Mouse (Mus musculus) ovary, postnatal 14 days (tissue): ENCODE data around the gene Med12l.
"Not testable (repeated sequence)": the region's sequence is repeated elsewhere in the genome, so short reads cannot be mapped to it uniquely, and the experiment has no call there.

ENCODE experiments used
- DNase-seq: peaks from one replicate; pipeline ENCODE4 v3.0.0; 2022; ENCODE audit warnings: low spot score

The Med12l gene

DNA sequence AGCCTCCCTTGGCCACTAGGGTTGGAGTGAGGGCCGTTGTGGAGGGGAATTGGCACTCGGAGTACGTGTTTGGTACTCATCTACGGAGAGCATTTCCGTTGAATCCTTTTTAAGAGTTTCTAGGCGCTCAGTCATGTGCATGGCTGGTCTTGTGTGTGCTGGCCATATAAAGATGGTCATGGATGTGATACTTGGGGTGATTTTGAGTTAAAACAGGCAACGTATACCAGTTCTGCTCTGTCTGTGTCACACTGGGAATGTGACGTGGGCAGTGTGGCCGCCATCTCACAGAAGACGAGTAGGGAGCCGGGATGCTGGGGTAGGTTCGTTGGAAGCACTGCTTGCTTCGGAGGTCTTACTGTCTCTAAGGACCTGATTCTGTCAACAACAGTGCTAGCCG lies 17.3 kb downstream of the Med12l start:
- DNase-seq = no peak

DNA sequence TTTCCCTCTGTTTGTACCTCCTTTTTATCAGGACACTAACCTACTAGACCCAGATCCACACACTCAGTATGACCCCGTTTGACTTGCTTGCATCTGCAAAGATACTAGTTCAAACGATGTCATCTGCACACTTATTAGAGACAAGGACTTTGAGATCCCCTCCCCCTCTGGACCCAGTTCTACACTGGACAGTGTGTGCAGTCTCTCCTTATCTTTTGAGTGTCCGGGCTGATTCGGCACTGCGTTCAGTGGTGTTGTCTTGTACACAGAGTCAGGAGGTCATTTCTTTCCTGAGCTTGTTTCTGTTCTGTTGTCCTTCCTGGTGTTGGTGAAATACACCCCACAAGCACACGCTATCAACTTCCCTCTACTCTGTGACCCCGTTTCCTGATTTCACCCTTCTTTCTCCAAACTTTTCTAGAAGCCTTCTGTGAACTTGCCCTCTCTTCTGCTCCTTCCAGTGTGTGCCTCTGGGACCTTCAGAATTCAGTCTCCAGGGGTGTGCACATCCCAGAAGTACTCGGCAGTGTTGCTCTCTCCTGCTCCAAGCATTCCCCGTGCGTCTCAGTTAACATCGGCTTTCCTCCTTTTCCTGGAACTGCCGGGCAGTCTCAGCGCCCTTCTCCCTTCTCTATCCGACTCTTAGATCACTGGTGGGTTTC lies 19.0 kb downstream of the Med12l start:
- DNase-seq = no peak

DNA sequence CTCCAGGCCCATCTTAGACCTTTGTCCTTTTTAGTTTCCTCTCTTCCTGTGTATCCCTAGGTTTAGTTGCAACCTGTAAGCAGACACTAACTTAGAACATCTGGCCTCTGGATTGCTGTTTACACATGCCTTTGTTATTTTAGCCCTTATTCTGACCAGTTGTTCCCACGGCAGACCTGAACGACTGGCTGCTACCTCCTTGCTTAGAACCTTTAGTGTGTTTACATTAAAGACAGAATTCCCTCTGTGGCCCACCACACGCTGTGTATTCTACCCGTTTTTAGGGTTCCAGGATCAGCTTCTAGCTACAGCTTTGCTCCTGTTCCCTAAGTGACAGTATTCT lies 19.5 kb downstream of the Med12l start:
- DNase-seq = no peak

DNA sequence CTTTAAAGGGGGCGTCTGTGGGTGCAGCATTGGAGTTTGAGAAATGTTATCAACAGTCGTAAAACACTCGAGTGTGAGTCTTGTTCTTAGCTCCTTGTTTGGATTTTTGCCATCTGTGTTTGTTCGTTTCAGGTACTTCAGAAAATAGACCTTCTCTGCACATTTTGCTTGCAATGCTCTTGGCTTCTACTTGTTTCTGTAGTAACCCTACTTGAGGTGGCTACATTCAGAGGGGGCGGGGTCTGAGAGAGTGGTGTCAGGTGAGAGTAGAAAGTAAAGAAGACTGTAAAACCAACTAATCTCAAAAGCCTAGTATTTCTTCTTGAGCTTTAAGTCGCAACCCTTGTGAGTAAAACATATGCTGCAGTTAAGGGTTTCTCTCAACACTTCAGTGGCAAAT lies 23.1 kb downstream of the Med12l start:
- DNase-seq = no peak

DNA sequence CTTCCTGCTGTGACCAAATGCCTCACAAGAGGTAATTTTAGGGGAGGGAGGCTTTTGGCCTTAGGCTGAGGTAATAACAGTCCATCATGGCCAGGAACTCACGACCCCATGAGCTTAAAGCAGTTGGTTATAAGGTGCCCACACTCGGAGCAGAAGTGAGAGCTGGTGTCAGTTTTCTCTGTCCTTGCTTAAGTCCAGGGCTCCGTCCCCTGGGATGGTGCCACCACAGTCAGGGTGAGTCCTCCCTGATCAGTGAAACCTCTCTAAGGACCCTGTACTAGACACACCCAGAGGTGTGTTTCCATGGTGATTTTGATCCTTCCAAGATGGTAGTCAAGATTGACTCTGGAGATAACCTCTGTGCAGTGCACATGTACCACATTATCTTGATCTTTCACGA lies 25.4 kb downstream of the Med12l start:
- no peak for DNase-seq

DNA sequence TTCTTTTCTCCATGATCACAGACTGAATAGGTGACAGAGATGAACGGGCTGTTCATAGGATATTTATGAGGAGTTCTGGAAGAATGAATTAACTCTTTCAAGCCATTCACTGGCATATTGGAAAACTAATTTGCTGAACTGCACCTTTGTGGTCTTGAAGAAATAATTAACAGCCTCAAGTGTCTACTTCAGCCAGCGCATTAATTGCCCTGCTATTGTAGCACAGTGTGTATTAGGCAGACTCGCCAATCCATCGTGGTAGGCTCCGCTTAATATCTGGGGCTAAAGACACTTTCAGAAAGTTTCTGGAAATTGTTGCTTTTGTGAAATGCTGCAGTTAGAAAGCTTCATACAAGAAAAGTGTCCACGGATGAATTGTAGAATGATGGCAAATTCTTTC lies 35.9 kb downstream of the Med12l start:
- DNase-seq = no peak

DNA sequence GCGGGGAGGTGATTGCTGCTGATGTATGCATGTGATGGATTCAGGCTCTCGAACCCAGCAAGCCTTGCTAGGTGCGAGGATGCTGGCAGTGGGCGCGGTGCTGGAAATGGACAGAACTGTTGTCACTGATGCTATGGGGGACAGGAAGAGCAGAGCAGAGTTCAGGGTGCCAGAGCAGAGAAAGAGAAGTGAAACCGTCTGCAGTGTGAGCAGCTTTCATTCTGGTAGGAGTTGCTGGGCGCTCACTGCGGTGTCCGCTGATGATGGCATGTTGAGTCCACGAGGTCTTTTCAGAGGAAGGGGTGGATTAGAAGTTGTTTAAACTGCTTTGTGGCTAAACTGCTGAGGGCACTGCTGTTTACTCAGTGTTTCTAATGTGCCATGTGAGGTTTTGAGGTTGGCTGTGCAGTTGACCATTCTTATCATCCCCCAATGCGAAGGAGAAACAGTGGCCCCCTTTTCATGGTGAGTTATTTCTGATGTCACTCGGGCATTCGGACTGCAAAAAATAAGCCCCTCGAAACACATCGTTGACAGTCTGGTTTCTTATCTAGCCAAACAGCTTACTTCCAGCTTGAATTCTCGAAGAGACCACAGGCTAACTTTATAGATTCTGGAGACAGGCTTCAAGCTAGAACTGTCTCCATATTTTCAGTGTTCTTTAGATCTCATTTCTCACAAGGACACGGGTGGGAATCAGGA lies 49.4 kb downstream of the Med12l start:
- no peak for DNase-seq

DNA sequence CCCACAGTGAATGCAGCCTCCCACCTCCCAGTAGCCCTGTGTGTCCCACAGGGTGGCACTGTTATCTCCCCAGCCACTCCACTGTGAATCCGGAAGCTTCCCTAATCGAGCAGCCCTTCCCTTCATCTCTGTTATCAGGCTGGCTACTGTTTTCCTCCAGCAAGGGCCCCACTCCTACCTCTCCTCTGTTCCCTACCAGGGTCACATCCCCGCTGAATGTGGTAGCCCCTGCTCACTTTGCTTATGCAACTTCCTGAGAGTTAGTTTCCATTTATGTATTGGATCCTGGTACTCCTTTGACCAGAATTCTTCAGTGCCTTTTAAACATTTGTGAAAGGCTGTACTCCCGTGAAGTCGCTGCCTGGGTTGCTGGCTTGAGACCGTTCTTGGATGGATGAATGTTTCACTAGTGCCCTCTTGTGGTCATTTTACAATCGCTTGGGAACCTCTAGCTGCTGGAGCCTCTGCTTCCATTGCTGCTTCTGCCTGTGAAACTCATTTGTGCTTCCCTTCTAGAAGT lies 53.5 kb downstream of the Med12l start:
- peak; percentile 69 for DNase-seq

DNA sequence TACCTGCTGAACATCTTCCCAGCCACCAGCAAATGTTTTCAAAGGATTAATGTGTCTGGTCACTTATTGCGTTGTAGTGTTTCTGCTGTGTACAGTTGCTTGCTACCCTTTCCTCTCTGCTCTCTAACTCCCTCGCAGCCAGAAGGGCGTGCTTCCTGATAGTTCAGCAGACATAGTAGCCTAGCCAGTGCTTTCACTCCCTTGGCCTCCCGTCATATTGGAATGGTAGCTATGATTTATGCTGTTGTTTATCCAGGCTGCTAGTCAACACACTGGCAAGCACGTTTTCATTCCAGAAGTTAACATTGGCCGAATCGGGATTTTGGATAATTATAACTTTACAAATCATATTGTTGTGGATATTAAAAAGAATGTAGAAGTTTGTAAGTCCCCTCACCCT lies 54.5 kb downstream of the Med12l start:
- no peak for DNase-seq

DNA sequence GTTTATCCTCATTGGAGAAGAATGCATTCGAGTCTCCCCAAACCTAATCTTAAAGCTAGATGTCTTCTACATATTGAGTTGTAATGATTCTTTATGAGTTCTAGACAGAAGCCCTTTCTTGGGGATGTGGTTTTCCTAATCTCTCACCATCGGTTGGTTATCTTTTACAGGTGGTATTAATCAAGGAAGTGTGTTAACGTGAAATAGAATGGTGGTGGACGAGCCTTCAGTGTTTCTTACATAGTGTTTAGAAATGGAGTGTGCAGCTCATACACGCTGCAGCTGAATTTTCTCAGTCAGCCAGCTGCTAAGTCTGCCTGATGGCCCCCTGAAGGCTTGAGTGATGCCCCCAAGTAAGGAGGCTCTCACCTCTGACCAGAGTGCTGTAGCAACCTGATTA lies 56.5 kb downstream of the Med12l start:
- DNase-seq = no peak

DNA sequence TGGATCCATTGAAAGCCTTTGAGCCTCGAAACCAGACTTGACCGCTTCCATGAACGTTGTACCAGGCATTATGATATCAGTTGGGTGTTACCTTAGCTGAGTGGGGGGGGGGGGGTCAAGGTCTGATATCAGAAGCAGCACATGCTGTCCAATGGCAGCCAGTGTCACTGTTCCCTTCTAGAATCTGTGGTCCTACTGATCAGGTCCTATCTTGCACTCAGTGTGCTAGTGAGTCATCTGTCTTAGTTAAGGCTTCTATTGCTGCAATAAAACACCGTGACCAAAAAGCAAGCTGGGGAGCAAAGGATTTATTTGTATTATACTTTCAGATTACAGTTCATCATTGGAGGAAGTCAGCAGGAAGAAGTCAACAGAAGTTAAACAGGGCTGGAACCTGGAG lies 57.8 kb downstream of the Med12l start:
- no peak for DNase-seq

DNA sequence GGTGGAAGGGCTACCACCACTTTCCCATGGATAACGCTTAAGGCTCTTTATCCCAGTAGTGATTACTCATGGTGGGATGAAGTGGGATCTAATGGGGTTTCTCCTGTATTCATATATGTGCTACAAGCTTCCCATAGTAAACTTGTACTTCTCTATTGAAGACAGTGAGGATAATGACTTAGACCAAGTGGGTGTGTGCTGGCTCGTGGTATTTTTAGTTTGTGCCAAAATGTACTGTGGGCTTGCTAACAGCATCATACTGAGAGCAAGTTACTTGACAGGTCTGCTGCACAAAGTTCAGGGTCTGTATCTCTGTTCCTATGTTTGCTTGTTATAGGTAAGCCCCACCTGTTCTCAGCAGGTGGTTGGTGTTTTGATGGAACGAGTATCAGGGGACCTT lies 60.3 kb downstream of the Med12l start:
- no peak for DNase-seq

DNA sequence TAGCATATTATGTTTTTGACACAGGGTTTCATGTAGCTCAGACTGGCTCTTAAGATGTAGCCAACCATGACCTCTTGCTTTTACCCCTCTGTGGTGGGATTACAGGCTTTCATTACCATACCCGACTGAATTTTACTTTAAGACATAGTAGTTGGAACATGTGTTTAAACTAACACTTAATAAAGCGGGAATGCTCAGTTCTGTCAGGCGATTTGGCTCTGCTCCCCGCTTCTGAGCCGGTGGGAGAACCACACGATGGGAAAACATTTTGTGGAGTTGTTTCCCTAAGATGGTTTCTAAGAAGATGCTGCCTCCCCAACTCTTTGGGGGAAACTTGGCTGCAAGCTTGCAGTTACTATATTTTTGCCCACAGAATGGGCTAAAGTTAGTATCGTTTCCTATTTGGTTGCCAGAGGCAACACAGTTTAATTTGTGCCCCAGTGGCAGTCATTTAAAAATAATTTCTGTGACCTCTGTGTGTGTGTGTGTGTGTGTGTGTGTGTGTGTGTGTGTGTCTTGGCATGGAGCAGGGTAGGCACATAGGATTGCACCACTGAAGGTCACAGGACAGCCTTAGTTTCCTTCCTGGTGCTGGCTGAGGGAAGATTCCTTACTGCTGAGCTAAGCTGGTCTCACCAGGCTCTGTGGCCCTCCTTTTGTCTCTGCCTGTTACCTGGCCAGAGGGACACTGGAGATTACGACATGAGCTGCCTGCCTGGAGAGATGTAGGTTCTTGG lies 61.1 kb downstream of the Med12l start:
- no peak for DNase-seq

DNA sequence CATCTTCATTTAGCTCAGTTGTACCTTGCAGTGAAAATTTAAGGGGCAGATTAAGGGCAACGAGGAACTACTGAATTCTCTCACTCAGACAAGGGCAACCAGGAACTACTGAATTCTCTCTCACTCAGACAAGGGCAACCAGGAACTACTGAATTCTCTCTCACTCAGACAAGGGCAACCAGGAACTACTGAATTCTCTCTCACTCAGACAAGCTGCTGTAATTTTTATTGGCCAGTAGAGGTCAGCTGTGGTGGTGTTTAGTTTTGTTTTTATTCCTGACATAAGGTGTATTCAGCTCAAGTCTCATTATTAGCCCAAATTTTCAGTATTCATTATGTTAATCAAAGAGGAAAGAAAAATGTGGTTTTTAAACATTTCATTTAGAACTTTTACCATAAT lies 63.4 kb downstream of the Med12l start:
- not testable (repeated sequence) for DNase-seq

DNA sequence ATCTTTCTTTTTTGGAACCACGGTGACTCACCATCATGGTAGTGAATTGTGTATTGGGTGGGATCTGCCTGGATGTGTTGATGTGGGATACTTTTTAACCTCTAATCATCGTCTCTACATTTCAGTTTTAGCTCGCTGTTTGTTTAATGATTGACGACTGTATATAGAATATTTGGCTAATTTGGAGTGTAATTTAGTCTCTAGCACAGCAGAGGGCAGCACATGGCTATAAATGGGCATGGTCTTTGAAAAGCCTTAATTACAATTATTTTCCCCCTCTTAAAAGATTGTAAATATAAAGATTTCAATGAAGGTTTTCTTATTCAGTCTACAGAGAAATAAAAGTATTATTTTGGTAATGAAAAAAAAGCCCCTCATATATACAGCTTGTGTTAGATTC lies 71.7 kb downstream of the Med12l start:
- no peak for DNase-seq

DNA sequence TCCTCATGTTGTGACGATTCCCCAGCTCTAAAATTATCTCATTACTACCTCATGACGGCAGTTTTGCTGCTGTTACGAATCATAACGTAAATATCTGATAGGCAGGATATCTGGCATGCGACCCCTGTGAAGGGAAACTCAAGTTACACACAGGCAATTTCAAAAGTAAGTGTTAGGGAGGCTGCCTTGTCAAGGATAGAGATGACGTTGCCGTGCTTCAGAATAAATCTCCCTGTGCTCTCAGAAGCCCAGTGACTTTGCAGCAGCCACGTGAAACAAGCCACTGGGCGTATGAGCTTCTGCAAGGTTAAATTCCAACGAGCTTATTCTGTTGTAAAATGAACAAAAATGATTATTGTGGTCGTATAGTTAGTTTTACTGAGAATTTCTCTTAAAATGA lies 73.0 kb downstream of the Med12l start:
- DNase-seq = no peak

DNA sequence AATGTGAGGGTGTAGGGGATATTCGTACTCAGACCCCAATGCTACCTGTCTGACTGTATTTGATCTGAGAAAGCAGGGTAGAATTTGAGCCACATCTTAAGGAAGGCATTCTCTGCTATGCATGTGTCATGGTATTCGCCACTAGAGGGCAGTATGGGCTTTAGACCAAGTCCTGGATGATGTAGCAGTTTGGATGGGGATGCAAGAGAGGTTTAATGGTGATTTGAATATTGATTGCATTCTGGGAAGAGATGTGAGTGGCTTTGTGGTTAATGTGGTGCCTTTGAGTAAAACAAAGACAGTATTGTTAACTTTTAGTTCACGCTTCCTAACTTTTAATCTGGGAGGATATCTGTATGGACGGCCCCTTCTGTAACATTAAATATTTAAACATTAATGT lies 73.7 kb downstream of the Med12l start:
- DNase-seq = no peak

DNA sequence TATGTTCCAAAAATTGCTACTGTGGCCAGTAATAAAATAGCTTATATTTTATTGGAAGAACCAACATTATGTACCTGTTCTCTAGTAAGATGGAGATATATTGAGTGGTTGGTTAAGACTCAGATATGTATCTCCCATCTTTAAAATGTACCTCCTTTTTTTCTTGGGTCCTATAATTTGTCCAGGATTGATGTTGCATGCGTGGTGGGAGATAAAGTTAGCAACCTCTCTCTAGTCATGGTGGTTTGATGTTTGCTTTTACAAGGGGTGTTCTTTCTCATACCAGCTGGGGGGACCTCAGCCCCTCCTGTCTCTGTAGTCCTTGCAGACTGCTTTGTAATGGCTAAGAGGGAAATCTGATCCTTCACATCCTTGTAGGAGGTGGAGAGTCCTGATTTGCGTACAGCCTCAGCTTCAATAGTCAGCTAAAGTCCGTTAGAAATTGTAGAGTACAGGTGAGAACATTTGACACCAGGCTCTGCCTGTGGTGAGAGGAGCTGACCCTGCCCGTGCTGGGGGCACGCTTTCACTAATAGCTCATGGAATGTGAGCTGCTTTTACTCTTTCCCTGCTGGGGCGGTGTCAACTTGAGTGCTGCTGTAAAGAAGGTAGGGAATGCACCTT lies 74.8 kb downstream of the Med12l start:
- DNase-seq = no peak

DNA sequence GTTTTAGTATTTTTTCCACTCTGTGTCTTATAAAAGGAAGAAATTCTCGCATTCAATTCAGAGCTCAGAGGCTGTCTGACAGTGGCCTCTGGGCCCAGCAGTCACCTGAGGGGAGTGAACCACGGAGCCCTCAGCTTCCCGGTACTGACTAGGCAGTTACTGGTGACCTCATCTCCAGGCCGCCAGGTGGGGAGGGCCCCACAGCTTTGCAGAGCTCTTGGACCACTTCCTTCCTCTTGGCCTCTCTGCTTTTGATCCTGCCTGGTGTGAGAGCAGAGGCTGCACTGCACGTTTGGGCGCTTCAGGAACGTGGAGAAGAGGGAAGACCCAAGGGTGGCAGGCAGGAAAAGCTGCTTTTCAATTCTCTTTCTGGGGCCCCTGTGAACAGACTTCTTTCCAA lies 75.3 kb downstream of the Med12l start:
- DNase-seq = no peak

DNA sequence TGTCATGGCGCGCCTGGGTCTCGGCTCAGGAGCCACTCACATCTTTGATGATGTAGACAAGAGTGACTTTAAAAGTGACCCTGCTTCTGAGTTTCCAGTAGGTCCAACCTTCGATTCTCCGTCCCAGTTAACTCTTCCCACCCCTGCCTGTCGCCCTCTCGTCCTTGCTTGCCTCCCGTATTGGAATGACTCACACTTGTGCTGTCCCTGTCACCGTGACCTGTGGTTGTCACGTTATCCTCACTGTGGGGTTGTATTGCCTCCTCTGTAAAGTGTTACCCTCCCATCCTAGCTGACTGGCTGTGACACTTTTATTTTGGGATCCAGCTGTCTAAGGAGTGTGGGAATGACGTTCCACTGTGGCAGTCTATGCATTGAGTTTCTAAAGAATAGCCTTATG lies 87.1 kb downstream of the Med12l start:
- no peak for DNase-seq

DNA sequence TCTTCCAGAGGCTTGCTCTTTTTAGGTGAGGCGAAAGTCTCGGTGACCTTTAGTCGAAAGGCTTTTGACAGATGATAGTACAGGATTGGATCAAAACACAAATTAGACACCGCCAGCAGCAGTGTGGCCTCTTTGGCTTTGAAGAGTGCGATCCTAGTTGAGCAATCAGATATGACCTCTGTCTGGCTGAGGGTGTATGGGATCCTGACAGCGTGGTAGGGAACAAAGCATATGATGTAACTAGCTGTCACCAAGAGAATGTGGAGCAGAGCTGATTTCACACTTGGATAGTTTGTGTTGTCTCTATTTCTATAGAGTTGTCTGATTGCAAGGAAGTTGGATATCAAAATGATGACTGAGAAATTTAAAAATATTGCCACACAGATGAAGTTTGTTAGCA lies 91.8 kb downstream of the Med12l start:
- no peak for DNase-seq

DNA sequence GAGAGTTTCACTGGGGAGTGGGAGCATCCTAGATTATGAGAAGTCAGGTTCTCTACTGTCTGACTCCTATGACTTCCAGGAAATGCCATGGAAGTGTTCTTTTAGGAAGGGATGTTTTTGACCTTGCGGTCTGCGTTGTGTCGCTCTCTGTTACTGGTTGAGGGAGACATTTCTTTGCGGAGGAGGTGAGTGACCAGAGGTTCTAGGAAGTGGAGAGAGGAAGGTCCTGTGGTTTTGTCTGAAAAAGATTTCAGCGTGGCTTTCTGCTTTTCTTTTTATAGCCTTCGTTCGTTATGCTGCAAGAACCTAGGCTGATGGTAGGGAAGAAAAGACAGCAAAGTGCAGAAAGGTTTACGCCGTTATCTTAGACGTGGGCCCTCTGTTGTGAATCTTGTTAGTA lies 92.9 kb downstream of the Med12l start:
- no peak for DNase-seq
